Mouse (Mus musculus) T-helper 2 cell (primary cell): Measurements from ENCODE around the gene Slc35d3.

Source experiments
- in situ Hi-C: fragments of 300-600 bp; cut with MboI, MseI; formaldehyde crosslinking; loops from one replicate; pipeline ENCODE4 v1.15.1; 2025; ENCODE audit warnings: high pct_unique_total_duplicates

Gene Slc35d3

DNA sequence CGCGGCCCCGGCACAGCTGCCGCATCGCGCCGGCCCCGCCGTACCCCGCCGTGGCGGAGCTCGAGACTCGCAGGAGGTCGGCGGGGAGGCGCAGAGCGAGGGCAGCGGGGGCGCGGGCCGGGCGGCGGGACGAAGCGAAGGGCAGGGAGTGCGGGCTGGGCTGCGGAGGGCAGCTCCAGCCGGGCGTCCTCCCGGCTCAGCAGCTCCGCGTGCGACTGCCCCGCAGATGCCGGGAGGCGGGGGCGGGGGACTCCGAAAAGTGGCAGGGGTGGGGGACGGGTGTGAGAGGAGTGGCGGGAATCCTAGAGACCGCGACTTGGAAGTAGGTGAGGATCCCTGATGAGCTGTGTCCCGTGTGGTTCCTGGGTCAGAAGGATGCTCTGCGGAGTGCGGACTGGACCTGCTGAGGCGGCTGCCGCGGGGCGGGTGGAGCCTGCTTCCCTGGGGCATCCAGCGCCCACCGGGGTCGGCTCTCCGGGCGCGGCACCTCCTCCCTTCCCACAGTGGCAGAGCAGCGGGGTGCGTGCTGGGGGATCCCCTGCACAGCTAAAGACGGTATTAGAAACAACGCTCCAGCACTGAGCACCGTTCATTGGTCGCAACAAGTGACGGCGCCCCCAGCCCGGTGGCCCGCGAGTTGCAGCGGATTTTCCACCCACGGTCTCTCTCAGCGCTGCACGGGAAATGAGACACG is at the start of gene Slc35d3:
Slc35d3 (minus strand) TSS at position 462 of the 694 bp plus-strand sequence.
- in situ Hi-C loops, result loop anchor here (5.0 kb wide), 1 partner anchor 36 kb away; no protein-coding TSS in a partner anchor

DNA sequence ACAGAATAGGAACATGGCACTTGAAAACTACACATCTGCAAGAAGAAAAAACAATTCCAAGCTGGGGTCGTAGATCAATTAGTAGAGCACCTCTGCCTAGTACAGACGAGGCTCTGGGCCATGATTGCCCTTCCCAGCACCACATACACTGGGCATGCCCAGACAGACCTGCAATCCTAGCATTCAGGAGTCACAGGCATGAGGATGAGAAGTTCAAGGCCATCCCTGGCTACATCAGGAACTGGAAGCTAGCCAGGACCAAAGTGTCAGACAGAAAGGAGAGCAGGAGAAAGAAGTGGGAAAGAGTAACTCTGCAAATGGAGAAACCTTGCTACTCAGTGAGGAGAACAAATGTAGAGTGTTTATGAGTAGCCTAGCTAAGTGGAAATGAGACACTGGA is 48.9 kb upstream of the Slc35d3 start:
- in situ Hi-C loops, result loop anchor here (5.0 kb wide), 1 partner anchor 178 kb away; no protein-coding TSS in a partner anchor

DNA sequence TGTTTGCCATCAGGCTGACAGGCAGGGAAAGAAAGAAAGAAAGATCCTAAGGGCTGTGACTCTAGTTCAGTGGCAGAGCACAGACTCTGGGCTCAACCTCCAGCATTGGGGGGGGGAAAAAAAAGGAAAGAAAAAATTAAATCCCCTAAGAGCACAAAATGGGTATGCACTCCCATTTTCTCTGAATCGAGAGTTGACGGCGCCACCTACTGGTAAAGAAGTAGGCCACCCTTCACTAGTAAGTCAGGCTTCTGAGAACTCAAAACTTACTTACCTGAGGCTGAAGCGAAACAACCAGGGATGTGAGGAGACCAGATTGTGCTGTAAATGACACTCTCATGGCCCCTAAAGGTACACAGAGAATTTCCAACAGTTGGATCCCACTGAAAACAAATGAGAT is 42.7 kb upstream of the Slc35d3 start:
- in situ Hi-C loops, result no loop called here

DNA sequence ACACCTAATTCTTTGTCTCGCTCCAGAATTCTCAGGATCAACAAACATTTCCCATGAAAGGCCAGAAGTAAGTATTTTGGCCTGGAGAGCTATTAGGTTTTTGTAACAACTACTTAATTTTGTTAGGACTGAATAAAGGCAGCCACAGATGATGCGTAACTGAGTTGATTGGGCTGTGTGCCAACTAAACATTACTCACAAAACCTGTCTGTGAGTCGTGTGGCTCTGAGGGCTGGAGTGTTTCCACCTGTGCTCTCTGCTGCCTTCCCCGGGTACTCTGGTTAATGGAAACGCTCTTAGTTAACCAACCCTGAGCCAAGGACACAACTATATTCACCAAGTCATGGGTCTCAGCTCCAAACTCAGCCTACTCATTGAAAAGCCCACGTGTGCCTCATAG is 41.9 kb upstream of the Slc35d3 start:
- in situ Hi-C loops, result no loop called here

DNA sequence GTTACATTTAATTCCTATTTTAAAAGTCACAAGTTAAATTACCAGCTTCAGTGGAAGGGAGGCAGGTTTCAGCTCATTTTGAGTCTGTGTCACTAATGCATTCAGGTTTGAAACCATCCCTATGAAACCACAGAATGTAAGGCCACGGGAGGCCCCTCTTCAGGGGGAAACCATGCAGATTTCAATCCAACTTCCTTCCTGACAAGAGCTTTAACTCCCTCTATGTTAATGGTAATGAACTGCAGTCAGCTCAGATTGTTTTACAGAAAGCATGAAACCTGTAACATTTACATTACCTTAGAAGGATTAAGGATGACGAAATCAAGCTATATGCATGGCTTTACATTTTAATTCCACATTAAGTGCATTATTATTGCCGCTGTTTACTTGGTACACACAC is 40.4 kb upstream of the Slc35d3 start:
- in situ Hi-C loops, result no loop called here

DNA sequence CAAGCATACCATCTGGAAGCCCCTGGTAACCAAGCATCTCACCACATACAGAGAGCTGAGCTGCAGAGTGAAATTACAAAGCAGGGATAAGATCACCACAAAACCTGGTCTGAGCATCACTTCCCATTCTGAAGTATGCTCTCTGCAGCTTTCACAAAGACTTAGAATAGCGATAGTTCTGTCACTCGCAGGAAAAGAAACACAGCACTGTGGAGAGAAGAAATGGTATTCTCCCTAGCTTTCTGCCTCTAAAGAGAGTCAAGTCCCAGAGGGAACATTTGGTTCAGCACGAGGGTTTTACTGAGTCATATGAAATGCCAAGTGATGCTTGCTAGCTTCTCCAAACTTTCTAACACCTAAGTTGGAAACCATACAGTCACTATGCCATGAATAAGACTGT is 38.6 kb upstream of the Slc35d3 start:
- in situ Hi-C loops, result loop anchor here (5.0 kb wide), 1 partner anchor 38 kb away; the partner anchor contains the start of gene Slc35d3

DNA sequence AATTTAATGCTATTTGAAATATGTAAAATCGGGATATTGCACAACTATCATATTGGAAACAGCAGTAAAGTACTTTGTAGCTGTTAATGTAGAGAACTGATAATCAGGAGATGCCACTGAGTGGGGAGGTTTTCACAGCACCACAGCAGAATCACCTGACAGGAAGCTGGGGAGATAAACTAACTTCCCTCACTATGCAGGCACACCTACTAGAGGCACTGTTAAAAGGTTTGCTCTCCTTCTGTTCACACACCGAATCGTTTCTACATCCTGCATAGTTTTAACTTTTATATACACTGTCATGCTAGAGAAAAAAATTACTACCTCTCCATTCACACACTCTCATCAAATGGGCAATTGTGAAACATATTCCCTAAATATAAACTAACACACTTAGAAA is 35.0 kb upstream of the Slc35d3 start:
- in situ Hi-C loops, result loop anchor here (5.0 kb wide), 1 partner anchor 34 kb away; the partner anchor contains the start of gene Slc35d3

DNA sequence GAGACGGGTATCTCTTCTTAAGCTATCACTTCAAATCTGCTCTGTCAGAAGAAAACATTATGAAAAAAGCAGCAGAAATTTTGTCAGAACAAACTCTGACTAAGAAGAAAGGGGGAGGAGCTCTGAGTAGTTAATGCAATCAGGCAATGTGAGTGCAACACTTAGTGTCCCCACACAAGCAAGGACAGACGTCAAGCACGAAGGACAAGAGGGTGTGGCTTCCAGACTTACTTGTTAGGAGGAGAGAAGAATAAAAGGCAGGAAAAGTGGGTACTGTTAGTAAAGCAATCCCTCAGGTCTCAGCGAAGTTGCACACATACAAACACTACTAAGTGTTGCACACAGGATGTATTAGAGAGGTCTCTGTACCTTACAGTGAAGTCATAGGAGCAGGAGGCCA is 33.1 kb upstream of the Slc35d3 start:
- in situ Hi-C loops, result no loop called here

DNA sequence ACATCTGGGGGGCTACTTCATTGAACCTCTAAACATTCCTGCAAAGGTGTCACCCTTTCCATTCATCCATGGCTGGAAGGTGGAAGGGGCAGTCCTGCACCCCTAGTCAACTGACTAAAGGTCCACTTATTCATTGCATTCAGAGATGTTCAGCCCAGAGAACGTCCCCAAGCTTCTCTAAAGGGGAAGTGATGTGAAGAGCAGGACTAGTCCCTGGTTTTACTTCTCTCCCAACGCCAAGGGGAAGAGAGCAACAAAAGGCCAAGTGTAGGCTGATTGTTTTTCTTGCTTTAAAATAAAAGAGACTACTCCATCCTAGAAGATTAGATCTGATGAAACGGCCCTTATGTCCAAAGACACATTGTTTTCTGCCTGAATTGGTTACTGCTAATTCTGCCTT is 29.2 kb upstream of the Slc35d3 start:
- in situ Hi-C loops, result no loop called here

DNA sequence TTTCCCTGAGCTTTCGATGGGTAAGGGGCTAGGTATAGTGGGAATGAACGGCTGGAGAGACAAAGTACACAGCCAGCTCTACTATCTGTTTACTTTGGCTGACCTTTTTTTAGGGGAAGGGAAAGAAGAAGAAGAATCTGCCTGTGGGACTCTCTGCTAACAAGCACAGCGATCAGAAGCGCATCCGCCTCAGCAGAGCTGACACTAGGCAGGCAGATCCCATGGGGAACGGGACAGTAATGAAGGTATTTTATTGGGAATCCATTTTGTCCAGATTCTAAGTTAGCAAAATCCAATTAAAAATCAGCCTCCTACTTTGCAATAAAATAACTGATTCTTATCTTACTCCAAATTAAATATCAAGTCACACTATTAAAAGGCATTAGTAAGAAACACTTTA is 27.9 kb upstream of the Slc35d3 start:
- in situ Hi-C loops, result no loop called here

DNA sequence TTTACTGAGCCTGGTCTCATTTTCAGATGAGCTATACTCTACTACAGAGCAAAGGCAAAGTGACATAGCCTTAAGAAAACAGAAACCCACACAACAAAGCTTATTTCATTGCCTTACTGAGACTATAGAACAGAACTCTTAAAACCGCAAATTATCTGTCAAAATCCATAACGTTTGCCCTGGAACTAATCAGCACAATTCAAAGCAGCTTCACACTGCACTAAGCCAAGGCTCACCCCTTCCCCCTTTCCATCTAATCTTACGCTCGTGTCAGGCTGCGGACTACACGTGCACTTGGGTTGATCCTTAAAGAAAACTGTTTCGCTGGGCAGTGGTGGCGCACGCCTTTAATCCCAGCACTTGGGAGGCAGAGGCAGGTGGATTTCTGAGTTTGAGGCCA is 26.4 kb upstream of the Slc35d3 start:
- in situ Hi-C loops, result no loop called here

DNA sequence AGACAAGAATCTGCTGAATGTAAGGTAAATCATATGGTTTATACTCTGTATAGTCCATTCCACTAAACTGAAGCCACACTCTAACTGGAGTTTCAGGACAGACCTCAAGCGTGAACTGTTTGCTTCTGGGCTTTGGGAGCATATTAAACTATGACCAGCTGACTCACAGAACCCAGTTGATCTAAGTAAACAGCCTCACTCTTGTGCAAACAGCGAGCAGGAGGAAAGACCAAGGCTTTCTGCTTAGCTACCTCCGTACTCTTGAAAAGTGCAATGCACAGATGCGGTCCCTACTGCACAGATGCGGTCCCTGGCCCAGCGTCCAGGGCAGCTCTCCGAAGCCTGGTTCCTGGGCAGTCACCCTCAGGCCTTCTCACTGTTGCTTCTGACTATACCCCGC is 26.0 kb upstream of the Slc35d3 start:
- in situ Hi-C loops, result no loop called here

DNA sequence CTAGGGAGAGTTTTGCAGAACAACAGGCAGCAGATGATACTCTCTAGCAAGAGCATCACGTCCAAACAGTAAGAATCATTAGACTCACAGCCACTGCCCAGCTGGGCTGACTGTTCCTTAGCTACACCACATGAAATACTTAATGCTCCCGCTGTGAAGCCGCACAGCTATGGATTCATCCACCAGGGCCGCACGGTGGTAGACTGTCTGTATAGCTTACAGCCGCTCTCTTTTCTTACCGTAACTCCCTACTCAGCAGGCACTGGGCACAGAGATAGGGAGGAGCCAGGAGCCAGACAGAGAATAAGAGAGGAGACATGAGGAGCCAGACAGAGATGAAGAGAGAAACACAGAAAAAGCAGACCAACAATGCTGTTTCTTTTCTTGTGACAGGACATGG is 25.4 kb upstream of the Slc35d3 start:
- in situ Hi-C loops, result no loop called here

DNA sequence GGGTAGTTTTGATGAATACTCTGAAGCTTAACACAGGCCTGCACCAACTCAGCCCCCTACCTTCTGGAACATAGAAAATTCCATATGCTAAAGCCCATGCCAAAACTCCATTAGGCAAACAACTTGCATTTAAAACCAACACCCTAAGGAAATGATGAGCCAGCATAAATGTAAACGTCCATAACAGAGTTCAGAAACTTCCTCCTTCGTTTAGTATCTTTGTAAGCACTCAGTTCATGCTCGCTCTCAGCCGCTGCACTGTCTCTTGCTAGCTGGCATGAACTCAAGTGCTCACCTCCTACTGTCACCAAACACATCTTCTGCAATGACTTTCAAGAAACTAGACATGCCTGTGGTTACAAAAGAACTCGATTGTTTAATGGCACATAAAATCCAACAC is 24.1 kb upstream of the Slc35d3 start:
- in situ Hi-C loops, result no loop called here

DNA sequence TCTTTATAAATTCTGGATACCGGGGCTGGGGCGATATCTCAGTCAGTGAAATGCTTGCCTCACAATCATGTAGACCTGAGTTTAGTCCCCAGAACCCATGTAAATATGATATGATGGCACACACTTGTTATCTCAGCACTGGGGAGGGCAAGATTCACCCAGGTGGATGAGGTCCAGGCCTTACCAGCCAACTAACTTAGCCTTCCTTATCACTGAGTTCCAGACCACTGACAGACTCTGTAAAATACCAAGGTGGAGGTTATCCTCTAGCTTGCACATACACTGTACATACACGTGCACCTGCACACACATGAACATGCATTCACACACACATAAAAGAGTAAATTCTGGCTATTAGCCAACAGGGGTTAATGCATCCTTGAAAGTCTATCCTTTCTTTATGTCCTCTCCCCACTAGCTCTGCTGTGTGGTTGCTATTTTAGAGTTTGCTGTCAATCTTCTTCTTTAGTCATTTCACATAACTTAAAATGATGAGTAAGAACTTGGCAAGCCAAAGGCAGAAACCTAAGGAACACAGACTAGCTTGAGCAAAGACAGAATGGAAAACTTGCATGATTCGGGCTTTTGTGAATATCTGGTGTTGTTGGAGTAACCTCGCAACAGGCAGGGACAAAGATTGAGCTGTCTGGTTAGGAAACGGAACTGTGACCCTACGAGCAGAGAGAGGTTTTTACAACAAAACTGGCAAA is 4.5 kb upstream of the Slc35d3 start:
- in situ Hi-C loops, result no loop called here

DNA sequence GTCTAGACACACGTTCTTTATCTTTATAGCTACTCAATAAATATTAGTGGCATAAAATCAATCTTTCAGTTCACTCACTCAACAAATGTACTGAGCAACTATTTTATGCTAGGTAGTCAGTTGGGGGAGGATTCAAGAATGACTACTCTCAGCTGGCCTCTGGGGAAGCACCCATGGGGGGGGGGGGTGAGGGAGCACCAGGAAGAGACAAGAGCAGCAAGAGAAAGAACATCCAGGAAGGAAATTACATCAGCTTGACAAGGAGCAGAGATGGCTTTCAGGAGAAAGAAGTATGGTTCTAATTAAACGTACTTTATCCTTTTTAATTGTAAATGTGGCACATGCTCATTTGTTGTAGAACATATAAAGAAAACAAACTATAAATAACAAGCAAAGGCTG is 2.4 kb upstream of the Slc35d3 start:
- in situ Hi-C loops, result loop anchor here (5.0 kb wide), 1 partner anchor 34 kb away; no protein-coding TSS in a partner anchor

DNA sequence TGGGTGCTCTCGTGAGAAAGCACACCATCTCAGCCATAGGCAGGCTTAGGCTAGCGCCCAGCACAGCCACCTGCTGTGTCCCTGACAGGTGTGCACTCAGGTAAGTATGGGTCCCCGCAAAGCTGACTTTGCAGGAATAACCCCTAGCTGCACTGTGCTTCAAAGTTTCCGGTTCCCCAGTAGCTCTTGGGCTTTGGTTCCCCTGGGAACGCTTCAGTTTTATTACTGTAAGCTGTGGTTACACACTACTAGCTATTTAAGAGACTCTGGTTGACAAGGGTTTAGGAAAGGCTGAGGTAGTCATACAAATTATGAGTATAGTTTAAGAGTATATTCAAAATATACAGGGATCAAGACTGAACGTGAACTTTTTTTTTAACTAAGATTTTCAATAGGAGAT is 1.5 kb upstream of the Slc35d3 start:
- in situ Hi-C loops, result loop anchor here (5.0 kb wide), 1 partner anchor 35 kb away; no protein-coding TSS in a partner anchor

DNA sequence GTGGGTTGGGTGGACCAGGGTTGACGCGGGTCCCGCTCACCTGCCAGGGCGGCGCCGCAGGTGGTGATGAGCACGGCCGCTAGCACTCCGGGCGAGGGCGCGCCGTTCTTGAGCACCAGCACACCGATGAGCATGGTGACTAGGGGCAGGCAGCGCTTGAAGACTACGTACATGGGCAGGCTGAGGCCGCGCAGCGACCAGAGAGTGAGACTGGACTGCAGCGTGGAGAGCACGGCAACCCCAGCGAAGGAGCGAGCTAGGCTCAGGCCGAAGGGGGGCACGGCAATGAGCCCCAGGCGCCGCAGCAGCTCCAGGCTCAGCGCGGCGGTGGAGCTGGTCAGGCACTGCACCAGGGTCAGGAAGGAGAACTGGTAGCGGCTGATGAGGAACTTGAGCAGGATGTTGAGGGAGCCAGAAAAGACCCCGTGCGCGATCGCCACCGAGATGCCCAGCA is 688 bp downstream of the Slc35d3 start:
- in situ Hi-C loops, result loop anchor here (5.0 kb wide), 1 partner anchor 37 kb away; no protein-coding TSS in a partner anchor

DNA sequence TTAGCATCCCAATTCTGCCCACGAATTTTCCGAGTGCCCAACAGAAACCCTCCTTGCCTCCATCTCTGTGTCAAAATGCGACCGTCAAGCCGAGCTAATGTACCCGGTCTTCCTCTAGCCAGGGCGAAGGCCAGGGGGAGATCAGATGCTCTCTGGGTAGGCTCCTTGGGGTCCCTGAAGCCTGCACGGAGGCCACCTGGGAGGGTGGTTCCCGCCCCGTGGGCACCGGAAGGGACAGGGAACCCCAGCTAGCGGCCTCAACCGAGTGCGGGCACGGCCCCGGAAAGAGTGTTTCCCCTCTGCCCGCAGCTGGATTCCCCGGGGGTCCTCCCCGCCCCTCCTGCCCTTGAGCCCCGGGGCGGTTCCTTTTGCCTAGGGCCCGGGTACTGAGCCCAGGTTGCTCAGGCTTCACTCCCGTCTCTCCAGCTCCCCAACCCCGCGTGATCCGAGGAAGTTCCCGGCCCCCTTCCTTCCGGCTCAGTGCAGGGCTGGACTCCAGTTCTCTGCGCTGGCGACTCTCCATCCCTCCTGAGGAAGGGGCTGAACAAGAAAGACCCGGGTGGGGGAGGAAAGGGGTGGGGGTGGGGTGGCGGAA is 1.4 kb downstream of the Slc35d3 start:
- in situ Hi-C loops, result loop anchor here (5.0 kb wide), 1 partner anchor 37 kb away; no protein-coding TSS in a partner anchor

DNA sequence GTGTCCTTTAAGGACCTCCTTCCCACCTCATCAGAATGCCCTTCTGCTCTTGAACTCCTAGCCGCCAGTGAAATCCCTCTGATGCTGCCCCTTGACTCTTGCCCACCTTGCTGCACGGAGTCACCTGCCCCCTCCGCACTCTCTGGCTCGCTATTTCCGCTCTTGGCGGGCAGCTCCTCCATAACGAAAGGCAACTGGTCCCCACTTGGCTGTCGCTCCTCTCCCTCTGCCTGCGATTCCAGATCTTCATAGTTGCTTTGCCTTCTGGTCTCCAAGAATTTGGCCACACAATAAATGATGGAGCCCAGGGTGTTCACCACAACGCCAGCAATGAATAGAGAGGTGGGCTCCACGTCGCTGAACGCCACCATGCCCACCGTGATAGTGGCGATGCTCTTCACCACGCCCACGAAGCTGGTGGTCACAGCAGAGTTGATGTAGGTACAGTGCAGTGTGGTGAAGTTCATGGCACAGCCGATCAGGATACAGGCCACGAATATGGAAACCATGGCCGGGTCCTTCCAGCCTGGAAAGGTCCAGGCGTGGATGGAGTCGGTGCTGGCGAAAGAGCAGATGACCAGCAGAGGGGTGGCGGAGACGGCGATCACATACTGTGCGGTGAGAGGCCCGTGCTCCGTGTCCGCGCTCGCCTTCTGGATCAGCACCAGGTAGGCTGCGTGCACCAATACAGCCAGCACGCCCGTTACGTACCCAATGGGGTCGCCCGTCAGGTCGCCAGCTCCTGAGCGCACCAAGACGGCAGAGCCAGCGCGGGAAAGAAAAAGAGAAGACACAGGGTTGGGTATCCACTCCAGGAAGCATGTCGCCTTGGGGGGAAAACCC is 2.1 kb downstream of the Slc35d3 start:
- in situ Hi-C loops, result no loop called here

DNA sequence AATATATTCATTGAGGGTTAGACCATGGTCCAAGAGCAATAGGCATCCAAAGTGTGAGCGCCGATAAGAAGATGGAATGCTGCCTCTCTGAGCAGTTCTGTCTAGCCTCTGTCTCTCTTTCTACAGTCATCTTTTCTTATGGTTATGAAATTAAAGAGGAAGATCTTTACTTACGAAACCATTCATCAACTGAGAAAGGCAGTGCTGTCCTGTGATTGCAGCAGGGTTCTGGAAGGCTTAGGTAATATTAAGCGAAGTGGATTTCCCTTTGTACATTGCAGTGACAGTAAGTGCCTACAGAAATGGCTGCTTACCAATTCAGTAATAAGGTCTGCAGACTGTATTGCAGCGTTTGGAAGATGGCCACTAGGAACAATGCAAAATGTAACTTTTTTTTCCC is 11.4 kb downstream of the Slc35d3 start:
- in situ Hi-C loops, result no loop called here
